Mouse (Mus musculus): ENCODE data around the gene Tmem156. TPM values are rescaled to one million over a fixed set of nuclear protein-coding genes. Genes with fewer than 3 reads are reported as not detected.

The Tmem156 gene
- polyA plus RNA-seq, 1 experiment from 2014 or later, result 0.74 TPM

- ATAC-seq (replicated peaks; ENCODE audit: low FRiP score, low TSS enrichment, low read depth) (no peak), DNase-seq (ENCODE audit: low spot score) (no peak)
- Histone ChIP-seq H3K4me2 (ENCODE audit: low read length) (no peak overlapping the region), H3K36me3 (ENCODE audit: control insufficient read depth, insufficient read depth, low read length) (no peaks in the 10 kb centered on the region), H3K27me3 (replicated peaks; ENCODE audit: control insufficient read depth, insufficient read depth, low read length) (no peaks in the 10 kb centered on the region), H3K4me3 (ENCODE audit: low read depth, low read length) (no peak overlapping the region), H3K9me3 (ENCODE audit: control insufficient read depth, low read length) (no peaks in the 10 kb centered on the region), H3K4me1 (replicated peaks; ENCODE audit: control insufficient read depth, insufficient read depth, low read length) (no peaks in the 10 kb centered on the region), H3K9ac (ENCODE audit: low read length) (no peak overlapping the region), H3K27ac (ENCODE audit: low read depth) (no peak overlapping the region)
- 78% methylated on average over 3 of the region's 3 CpGs for WGBS
These were observed 40.4 kb downstream of the Tmem156 start for GRCm38 (mm10) chr5:65051513-65051912.

- no peaks in the 10 kb centered on the region for H3K27me3 ChIP-seq (replicated peaks; ENCODE audit: control insufficient read depth, insufficient read depth, low read length)
- ATAC-seq (replicated peaks; ENCODE audit: low FRiP score, low TSS enrichment, low read depth) (no peak), DNase-seq (ENCODE audit: low spot score) (no peak)
- H3K36me3 ChIP-seq (ENCODE audit: control insufficient read depth, insufficient read depth, low read length), result no peaks in the 10 kb centered on the region
- H3K4me3 ChIP-seq (ENCODE audit: low read depth, low read length), result no peak overlapping the region
- WGBS, result 74% methylated on average over 5 of the region's 5 CpGs
- H3K4me2 ChIP-seq (ENCODE audit: low read length), result no peak overlapping the region
- H3K9ac ChIP-seq (ENCODE audit: low read length), result no peak overlapping the region
- H3K4me1 ChIP-seq (replicated peaks; ENCODE audit: control insufficient read depth, insufficient read depth, low read length), result no peaks in the 10 kb centered on the region
- H3K27ac ChIP-seq (ENCODE audit: low read depth), result no peak overlapping the region
- no peaks in the 10 kb centered on the region for H3K9me3 ChIP-seq (ENCODE audit: control insufficient read depth, low read length)
These were observed 42.1 kb downstream of the Tmem156 start for GRCm38 (mm10) chr5:65049880-65050279.

- DNase-seq (ENCODE audit: low spot score) (no peak), ATAC-seq (replicated peaks; ENCODE audit: low FRiP score, low TSS enrichment, low read depth) (no peak)
- Histone ChIP-seq H3K4me3 (ENCODE audit: low read depth, low read length) (no peak overlapping the region), H3K4me2 (ENCODE audit: low read length) (no peak overlapping the region), H3K36me3 (ENCODE audit: control insufficient read depth, insufficient read depth, low read length) (no peaks in the 10 kb centered on the region), H3K27me3 (replicated peaks; ENCODE audit: control insufficient read depth, insufficient read depth, low read length) (no peaks in the 10 kb centered on the region), H3K9me3 (ENCODE audit: control insufficient read depth, low read length) (no peaks in the 10 kb centered on the region), H3K4me1 (replicated peaks; ENCODE audit: control insufficient read depth, insufficient read depth, low read length) (no peaks in the 10 kb centered on the region), H3K27ac (ENCODE audit: low read depth) (no peak overlapping the region), H3K9ac (ENCODE audit: low read length) (no peak overlapping the region)
- WGBS, result 68% methylated on average over 12 of the region's 12 CpGs
These were observed 44.6 kb downstream of the Tmem156 start for GRCm38 (mm10) chr5:65047285-65047855.

GRCm38 (mm10) chr5:65046442-65047284 is 45.3 kb downstream of the Tmem156 start:
- DNase-seq (ENCODE audit: low spot score) (no peak), ATAC-seq (replicated peaks; ENCODE audit: low FRiP score, low TSS enrichment, low read depth) (no peak)
- Histone ChIP-seq H3K27me3 (replicated peaks; ENCODE audit: control insufficient read depth, insufficient read depth, low read length) (no peaks in the 10 kb centered on the region), H3K9ac (ENCODE audit: low read length) (no peak overlapping the region), H3K4me3 (ENCODE audit: low read depth, low read length) (no peak overlapping the region), H3K9me3 (ENCODE audit: control insufficient read depth, low read length) (no peaks in the 10 kb centered on the region), H3K36me3 (ENCODE audit: control insufficient read depth, insufficient read depth, low read length) (no peaks in the 10 kb centered on the region), H3K4me1 (replicated peaks; ENCODE audit: control insufficient read depth, insufficient read depth, low read length) (no peaks in the 10 kb centered on the region), H3K4me2 (ENCODE audit: low read length) (no peak overlapping the region), H3K27ac (ENCODE audit: low read depth) (no peak overlapping the region)
- WGBS, result 64% methylated on average over 12 of the region's 12 CpGs

GRCm38 (mm10) chr5:65045642-65046370 is 46.1 kb downstream of the Tmem156 start:
- H3K27ac ChIP-seq (ENCODE audit: low read depth), result no peak overlapping the region
- no peaks in the 10 kb centered on the region for H3K4me1 ChIP-seq (replicated peaks; ENCODE audit: control insufficient read depth, insufficient read depth, low read length)
- no peak overlapping the region for H3K4me2 ChIP-seq (ENCODE audit: low read length)
- DNase-seq (ENCODE audit: low spot score) (no peak), ATAC-seq (replicated peaks; ENCODE audit: low FRiP score, low TSS enrichment, low read depth) (no peak)
- 84% methylated on average over 6 of the region's 6 CpGs for WGBS
- no peaks in the 10 kb centered on the region for H3K36me3 ChIP-seq (ENCODE audit: control insufficient read depth, insufficient read depth, low read length)
- H3K9ac ChIP-seq (ENCODE audit: low read length), result no peak overlapping the region
- H3K9me3 ChIP-seq (ENCODE audit: control insufficient read depth, low read length), result no peaks in the 10 kb centered on the region
- no peaks in the 10 kb centered on the region for H3K27me3 ChIP-seq (replicated peaks; ENCODE audit: control insufficient read depth, insufficient read depth, low read length)
- H3K4me3 ChIP-seq (ENCODE audit: low read depth, low read length), result no peak overlapping the region

- H3K4me3 ChIP-seq (ENCODE audit: low read depth, low read length), result no peak overlapping the region
- no peaks in the 10 kb centered on the region for H3K27me3 ChIP-seq (replicated peaks; ENCODE audit: control insufficient read depth, insufficient read depth, low read length)
- no peaks in the 10 kb centered on the region for H3K4me1 ChIP-seq (replicated peaks; ENCODE audit: control insufficient read depth, insufficient read depth, low read length)
- DNase-seq (ENCODE audit: low spot score), result no peak
- ATAC-seq (replicated peaks; ENCODE audit: low FRiP score, low TSS enrichment, low read depth), result no peak
- 67% methylated on average over 11 of the region's 11 CpGs for WGBS
- no peaks in the 10 kb centered on the region for H3K9me3 ChIP-seq (ENCODE audit: control insufficient read depth, low read length)
- H3K9ac ChIP-seq (ENCODE audit: low read length), result no peak overlapping the region
- H3K4me2 ChIP-seq (ENCODE audit: low read length), result no peak overlapping the region
- H3K36me3 ChIP-seq (ENCODE audit: control insufficient read depth, insufficient read depth, low read length), result no peaks in the 10 kb centered on the region
- H3K27ac ChIP-seq (ENCODE audit: low read depth), result no peak overlapping the region
These were observed 48.5 kb downstream of the Tmem156 start for GRCm38 (mm10) chr5:65043407-65043895.

GRCm38 (mm10) chr5:65040463-65040862 is 51.5 kb downstream of the Tmem156 start:
- WGBS, result 78% methylated on average over 5 of the region's 5 CpGs
- DNase-seq (ENCODE audit: low spot score), result no peak
- H3K36me3 ChIP-seq (ENCODE audit: control insufficient read depth, insufficient read depth, low read length), result no peaks in the 10 kb centered on the region; the same call in 1 of the 2 replicates
- H3K27ac ChIP-seq (ENCODE audit: low read depth), result no peak overlapping the region
- H3K4me1 ChIP-seq (replicated peaks; ENCODE audit: control insufficient read depth, insufficient read depth, low read length), result no peaks in the 10 kb centered on the region
- no peak overlapping the region for H3K4me3 ChIP-seq (ENCODE audit: low read depth, low read length)
- no peaks in the 10 kb centered on the region for H3K27me3 ChIP-seq (replicated peaks; ENCODE audit: control insufficient read depth, insufficient read depth, low read length)
- ATAC-seq (replicated peaks; ENCODE audit: low FRiP score, low TSS enrichment, low read depth), result no peak
- no peak overlapping the region for H3K4me2 ChIP-seq (ENCODE audit: low read length)
- H3K9ac ChIP-seq (ENCODE audit: low read length), result no peak overlapping the region
- no peaks in the 10 kb centered on the region for H3K9me3 ChIP-seq (ENCODE audit: control insufficient read depth, low read length)

GRCm38 (mm10) chr5:65038811-65039571 is 52.9 kb downstream of the Tmem156 start:
- H3K27me3 ChIP-seq (replicated peaks; ENCODE audit: control insufficient read depth, insufficient read depth, low read length), result no peaks in the 10 kb centered on the region
- no peak overlapping the region for H3K4me3 ChIP-seq (ENCODE audit: low read depth, low read length)
- H3K4me1 ChIP-seq (replicated peaks; ENCODE audit: control insufficient read depth, insufficient read depth, low read length), result no peaks in the 10 kb centered on the region
- WGBS, result 71% methylated on average over 11 of the region's 11 CpGs
- H3K36me3 ChIP-seq (ENCODE audit: control insufficient read depth, insufficient read depth, low read length), result peaks cover 11% of the 10 kb centered on the region
- H3K9me3 ChIP-seq (ENCODE audit: control insufficient read depth, low read length), result no peaks in the 10 kb centered on the region
- no peak overlapping the region for H3K9ac ChIP-seq (ENCODE audit: low read length)
- no peak overlapping the region for H3K4me2 ChIP-seq (ENCODE audit: low read length)
- DNase-seq (ENCODE audit: low spot score), result no peak
- no peak overlapping the region for H3K27ac ChIP-seq (ENCODE audit: low read depth)
- no peak for ATAC-seq (replicated peaks; ENCODE audit: low FRiP score, low TSS enrichment, low read depth)

Data from intestine, embryonic 14.5 days (tissue).